Mouse (Mus musculus) lung, adult 2 months (tissue): ENCODE measurements around the gene Cphx3.
"Not testable (repeated sequence)": the region's sequence is repeated elsewhere in the genome, so short reads cannot be mapped to it uniquely, and the experiment has no call there.

Source experiments
- CTCF ChIP-seq: fragments of 200-500 bp; IDR thresholded peaks from 2 replicates; pipeline ENCODE4 v1.5.1; 2011; ENCODE audit warnings: mild to moderate bottlenecking, low read length, control low read depth; ENCODE audit not compliant: insufficient read depth
- POLR2A ChIP-seq: fragments of 200-500 bp; IDR thresholded peaks from 2 replicates; pipeline ENCODE4 v1.6.1; 2011; ENCODE audit warnings: low read depth, mild to moderate bottlenecking, control low read depth, low read length, borderline replicate concordance; ENCODE audit errors: extremely low read depth

DNA sequence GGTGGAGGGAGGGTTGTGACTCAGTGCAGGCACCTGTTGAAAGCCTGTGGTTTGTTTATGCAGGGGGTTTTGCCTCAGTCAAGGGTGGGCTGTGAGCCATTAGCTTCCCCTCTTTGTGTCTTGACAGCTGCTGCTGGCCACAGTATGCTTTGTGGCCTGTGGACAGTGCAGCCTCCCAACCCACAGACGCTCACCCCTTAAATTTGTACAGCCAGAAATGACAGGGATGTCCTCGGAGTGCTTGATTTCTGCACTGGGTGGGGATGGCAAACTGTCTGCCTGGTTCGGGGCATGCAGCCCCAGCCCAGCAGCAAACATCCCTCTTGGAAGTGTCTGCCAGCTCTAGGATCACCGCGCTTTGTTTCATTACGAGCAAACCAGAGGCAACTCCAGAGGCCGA, 36.1 kb downstream of the Cphx3 start, which contains the start of gene Duxbl2:
- TF ChIP-seq POLR2A, CTCF: not testable (repeated sequence)
